Mouse (Mus musculus) intestine, postnatal 0 days (tissue): ENCODE measurements at regions not wholly inside any gene's neighbourhood (a gene's known extent, or its start where the extent isn't known, plus 50 kb on each side); places are given as distances from the start of the nearest gene placed in this dataset.

Experiments
- ATAC-seq: fragments of 200-750 bp; cut with Nextera tagmentation; 2 replicates; pipeline ENCODE4 v1.8.0; 2017; ENCODE audit warnings: mild to moderate bottlenecking, moderate TSS enrichment, moderate library complexity
- H3K27ac ChIP-seq: fragments of 300-500 bp; sonication (generic); 2 replicates; pipeline ENCODE4 v1.5.1; 2014; ENCODE audit warnings: mild to moderate bottlenecking, low read depth, low read length, moderate library complexity
- H3K27me3 ChIP-seq: fragments of 300-500 bp; sonication (generic); replicated peaks from 2 replicates; pipeline ENCODE4 v1.6.1; 2014; ENCODE audit warnings: low read length, mixed read lengths; ENCODE audit not compliant: control insufficient read depth, insufficient read depth
- H3K36me3 ChIP-seq: fragments of 300-500 bp; sonication (generic); 2 replicates; pipeline ENCODE4 v1.6.1; 2014; ENCODE audit warnings: mild to moderate bottlenecking, moderate library complexity; ENCODE audit not compliant: control insufficient read depth, insufficient read depth
- H3K4me1 ChIP-seq: fragments of 300-500 bp; sonication (generic); replicated peaks from 2 replicates; pipeline ENCODE4 v1.6.1; 2014; ENCODE audit warnings: antibody characterized with exemption, low read length, mixed read lengths; ENCODE audit not compliant: control insufficient read depth, insufficient read depth
- H3K4me2 ChIP-seq: fragments of 300-500 bp; sonication (generic); replicated peaks from 2 replicates; pipeline ENCODE4 v1.6.1; 2014; ENCODE audit warnings: low read depth, mild to moderate bottlenecking, moderate library complexity
- H3K4me3 ChIP-seq: fragments of 300-500 bp; sonication (generic); 2 replicates; pipeline ENCODE4 v1.5.1; 2014; ENCODE audit warnings: low read depth, low read length
- H3K9ac ChIP-seq: fragments of 300-500 bp; sonication (generic); 2 replicates; pipeline ENCODE4 v1.6.1; 2014; ENCODE audit warnings: mild to moderate bottlenecking, low read depth, low read length
- H3K9me3 ChIP-seq: fragments of 300-500 bp; sonication (generic); 2 replicates; pipeline ENCODE4 v1.6.1; 2016; ENCODE audit warnings: mixed run types; ENCODE audit not compliant: control insufficient read depth
- CTCF ChIP-seq: sonication (generic); IDR thresholded peaks from 2 replicates; pipeline ENCODE4 v1.5.1; 2016; ENCODE audit warnings: low read depth, mild to moderate bottlenecking, control low read depth, antibody characterized with exemption, moderate library complexity
- WGBS: fragments of 180-500 bp; shearing (Covaris S2); extraction: QIAGEN DNeasy Blood & Tissue Kit; methylation state at CpG from one replicate; pipeline ENCODE4 v1.1.7; 2014; 5-methylcytosine and 5-hydroxymethylcytosine counted together

DNA sequence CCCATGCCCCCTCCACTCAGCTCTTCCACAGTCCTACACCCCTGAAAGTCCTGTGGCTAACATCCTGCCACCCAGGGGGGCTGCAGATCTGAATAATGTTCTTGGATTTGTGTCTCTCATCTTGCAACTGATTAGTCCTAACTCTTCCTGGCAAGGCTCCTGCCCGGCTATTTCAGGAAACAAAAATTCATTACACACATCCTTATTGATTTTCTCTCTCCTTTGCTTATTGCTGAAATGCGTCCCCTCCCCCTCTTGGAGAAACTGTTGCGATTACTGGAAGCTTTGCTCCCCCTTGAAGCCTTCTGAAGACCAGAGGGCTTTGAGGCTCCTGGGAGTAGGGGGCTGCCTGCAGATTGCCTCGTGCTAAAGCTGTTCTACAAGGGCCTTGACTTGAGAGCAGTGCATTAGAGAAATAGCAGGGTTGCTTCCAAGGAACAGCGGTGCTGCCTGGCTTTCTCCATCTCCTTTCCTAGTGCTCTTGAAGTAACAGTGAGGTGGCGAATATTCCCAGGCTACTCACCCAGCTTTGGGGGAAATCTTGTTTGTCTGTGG, 209.8 kb upstream of the Peli2 start:
- no peak for TF ChIP-seq CTCF
- Histone ChIP-seq H3K27ac (no peak overlapping the region), H3K27me3 (no peaks in the 10 kb centered on the region), H3K4me2 (no peak overlapping the region), H3K9me3 (no peaks in the 10 kb centered on the region), H3K36me3 (no peaks in the 10 kb centered on the region), H3K4me3 (no peak overlapping the region), H3K4me1 (no peaks in the 10 kb centered on the region), H3K9ac (no peak overlapping the region)
- WGBS, result 45% methylated on average over 6 of the region's 6 CpGs
- no peak for ATAC-seq

DNA sequence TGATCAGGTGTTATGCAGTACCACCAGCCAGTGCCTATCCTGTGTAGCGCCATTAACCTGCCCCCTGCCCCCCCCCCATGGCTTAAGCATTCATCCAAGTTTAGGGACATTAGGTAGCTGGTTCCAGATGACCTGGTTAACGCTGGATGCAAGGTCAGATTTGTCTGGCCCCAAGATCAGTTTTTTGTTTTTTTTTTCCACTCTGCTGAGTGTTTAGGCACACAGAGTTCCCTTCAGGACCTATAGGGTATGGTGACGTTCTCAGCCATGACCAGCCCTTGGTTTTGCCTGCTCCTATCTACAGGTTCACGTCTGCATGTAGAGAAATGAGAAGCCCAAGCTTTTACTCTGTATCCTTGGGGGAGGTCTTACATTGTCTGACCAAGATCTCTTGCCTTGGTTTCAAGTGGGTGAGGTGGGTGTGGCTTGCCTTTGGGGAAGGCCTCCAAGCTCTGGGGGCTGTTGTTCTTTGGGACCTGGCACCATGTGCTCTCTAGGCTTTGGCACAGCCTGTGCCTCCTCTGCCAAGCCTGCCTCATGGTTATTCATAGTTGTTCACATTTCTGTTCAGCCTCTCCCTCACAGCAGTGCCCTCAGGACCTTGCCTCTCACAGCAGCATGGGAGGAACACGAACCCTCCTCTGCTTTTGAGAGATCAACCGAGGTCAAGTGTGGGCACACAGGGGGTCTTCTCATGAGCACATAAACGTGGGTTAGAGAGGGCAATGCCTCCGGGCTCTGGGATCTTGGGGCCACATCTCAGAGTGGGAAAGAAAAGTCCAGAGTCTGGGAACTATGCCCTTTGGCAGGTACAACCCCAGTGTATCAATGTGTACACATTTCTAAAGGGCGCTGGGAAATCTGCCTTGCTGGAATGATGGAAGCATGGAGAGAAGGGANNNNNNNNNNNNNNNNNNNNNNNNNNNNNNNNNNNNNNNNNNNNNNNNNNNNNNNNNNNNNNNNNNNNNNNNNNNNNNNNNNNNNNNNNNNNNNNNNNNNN, 208.8 kb upstream of the Peli2 start:
- no peaks in the 10 kb centered on the region for H3K36me3 ChIP-seq
- no peak overlapping the region for H3K4me2 ChIP-seq

DNA sequence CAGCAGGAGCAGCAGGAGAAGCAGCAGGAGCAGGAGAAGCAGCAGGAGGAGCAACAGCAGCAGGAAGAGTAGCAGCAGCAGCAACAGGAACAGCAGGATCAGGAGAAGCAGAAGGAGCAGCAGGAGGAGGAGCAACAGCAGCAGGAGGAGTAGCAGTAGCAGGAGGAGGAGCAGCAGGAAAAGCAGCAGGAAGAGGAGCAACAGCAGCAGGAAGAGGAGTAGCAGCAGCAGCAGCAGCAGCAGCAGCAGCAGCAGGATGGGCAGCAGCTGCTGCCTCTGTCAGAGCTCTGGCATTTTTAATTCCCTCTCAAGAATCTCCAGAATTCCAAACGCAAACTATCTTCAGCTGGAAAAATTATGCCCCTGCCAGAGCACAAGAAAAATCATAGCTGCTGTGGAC, 205.0 kb upstream of the Peli2 start:
- 60% methylated on average over 1 of the region's 1 CpGs for WGBS
- no peak for TF ChIP-seq CTCF

More for the DNA sequence above, 208.8 kb upstream of the Peli2 start:
- Histone ChIP-seq H3K4me3 (no peak overlapping the region), H3K9me3 (no peaks in the 10 kb centered on the region), H3K4me1 (no peaks in the 10 kb centered on the region), H3K27ac (no peak overlapping the region), H3K9ac (no peak overlapping the region), H3K27me3 (no peaks in the 10 kb centered on the region)
- no peak for ATAC-seq
- 80% methylated on average over 9 of the region's 9 CpGs for WGBS
- TF ChIP-seq CTCF, result no peak

DNA sequence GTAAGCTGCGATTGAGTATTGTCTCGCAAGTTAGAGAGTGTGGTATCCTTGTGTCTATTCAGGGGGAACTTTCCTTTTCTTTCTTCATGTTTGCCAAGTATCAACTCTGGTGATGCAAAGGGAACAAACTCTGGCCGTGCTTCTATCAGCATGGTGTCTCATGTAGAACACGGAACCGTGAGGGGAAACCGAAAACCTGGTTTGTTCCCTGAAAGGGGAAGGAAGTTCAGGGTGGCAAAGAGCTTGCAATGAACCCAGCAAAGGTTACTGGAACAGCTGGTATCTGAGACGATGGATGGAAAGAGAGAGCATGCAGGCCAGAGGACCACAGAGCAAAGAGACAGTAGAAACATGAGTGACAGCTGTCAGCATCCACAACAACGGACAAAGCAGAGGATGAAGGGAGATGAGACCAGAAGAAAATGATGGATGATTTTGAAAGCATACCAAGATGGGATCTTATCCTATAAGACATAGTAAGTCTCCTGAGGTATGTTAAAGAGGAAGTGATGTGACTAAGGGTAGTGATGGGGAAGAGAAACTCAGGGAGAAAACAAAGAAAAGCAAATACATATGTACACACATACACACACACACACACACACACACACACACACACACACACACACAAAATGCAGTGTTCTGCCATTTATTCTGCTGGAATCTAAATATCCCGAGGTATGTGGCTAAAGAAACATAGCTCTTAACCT, 199.8 kb upstream of the Peli2 start:
- 88% methylated on average over 9 of the region's 9 CpGs for WGBS
- Histone ChIP-seq H3K36me3 (no peaks in the 10 kb centered on the region), H3K27me3 (no peaks in the 10 kb centered on the region), H3K4me2 (no peak overlapping the region), H3K4me3 (no peak overlapping the region), H3K4me1 (no peaks in the 10 kb centered on the region), H3K9ac (no peak overlapping the region), H3K27ac (no peak overlapping the region), H3K9me3 (no peaks in the 10 kb centered on the region)
- no peak for ATAC-seq
- TF ChIP-seq CTCF, result no peak

More for the DNA sequence above, 205.0 kb upstream of the Peli2 start:
- Histone ChIP-seq H3K4me3 (no peak overlapping the region), H3K9me3 (no peaks in the 10 kb centered on the region), H3K36me3 (no peaks in the 10 kb centered on the region), H3K4me1 (no peaks in the 10 kb centered on the region), H3K4me2 (no peak overlapping the region), H3K9ac (no peak overlapping the region), H3K27me3 (no peaks in the 10 kb centered on the region), H3K27ac (no peak overlapping the region)
- ATAC-seq, result no peak

DNA sequence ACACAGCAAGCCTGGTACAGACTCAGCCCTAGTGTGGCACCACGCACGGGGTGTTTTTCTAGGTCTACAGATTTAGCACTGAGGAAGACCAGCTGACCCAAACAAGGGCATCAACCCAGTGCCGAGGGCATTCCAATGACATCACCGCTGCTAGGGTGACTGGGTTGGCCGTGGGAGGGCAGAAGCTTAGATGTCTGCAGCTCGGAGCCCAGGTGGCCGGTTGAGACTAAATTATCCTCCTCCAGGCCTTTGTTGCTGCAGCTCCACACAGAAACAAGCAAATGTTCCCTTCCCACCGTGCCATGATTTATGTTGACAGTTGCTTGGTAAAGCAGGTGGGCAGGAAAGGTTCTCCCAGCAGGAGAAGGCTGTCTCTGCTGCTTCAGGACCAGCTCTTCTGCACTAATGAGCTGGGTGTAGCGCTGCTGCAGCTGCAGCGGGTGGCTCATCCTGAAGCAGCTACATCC, 198.8 kb upstream of the Peli2 start:
- 53% methylated on average over 10 of the region's 10 CpGs for WGBS
- no peaks in the 10 kb centered on the region for H3K9me3 ChIP-seq
- H3K4me3 ChIP-seq, result no peak overlapping the region
- H3K36me3 ChIP-seq, result no peaks in the 10 kb centered on the region
- H3K4me1 ChIP-seq, result no peaks in the 10 kb centered on the region
- H3K9ac ChIP-seq, result no peak overlapping the region
- no peaks in the 10 kb centered on the region for H3K27me3 ChIP-seq
- TF ChIP-seq CTCF, result no peak
- H3K27ac ChIP-seq, result no peak overlapping the region
- ATAC-seq, result no peak
- no peak overlapping the region for H3K4me2 ChIP-seq

DNA sequence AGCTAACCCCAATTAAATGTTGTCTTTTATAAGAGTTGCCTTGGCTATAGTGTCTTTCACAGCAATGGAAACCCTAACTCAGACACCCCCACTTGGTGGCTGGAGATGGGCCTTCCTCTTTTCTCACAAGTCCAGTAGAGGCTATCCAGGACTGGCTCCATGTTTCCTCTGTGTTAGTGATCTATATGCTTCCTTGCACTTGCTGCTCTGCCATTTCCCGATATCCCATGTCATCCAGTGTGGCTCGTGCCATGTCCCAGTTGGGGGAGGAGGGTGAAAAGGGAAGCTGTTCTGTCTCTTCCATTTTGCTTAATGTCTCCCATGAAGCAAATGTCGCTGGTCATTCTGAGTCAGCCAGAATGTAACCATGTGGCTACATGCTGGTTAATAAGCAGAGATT, 194.2 kb upstream of the Peli2 start:
- no peaks in the 10 kb centered on the region for H3K36me3 ChIP-seq
- H3K9ac ChIP-seq, result no peak overlapping the region
- ATAC-seq, result no peak
- H3K27ac ChIP-seq, result no peak overlapping the region
- no peaks in the 10 kb centered on the region for H3K4me1 ChIP-seq
- H3K4me2 ChIP-seq, result no peak overlapping the region
- WGBS, result 93% methylated on average over 3 of the region's 3 CpGs
- no peak overlapping the region for H3K4me3 ChIP-seq
- H3K9me3 ChIP-seq, result no peaks in the 10 kb centered on the region
- TF ChIP-seq CTCF, result no peak
- H3K27me3 ChIP-seq, result no peaks in the 10 kb centered on the region
